Mouse (Mus musculus): ENCODE measurements around the gene Mamstr. TPM values are rescaled to one million over a fixed set of nuclear protein-coding genes. Genes with fewer than 3 reads are reported as not detected.
A peak's percentile ranks its signal among the peaks of the same experiment; 100 is the strongest.

Mamstr gene
- polyA plus RNA-seq, 1 experiment from 2014 or later: 2.9 TPM

DNA sequence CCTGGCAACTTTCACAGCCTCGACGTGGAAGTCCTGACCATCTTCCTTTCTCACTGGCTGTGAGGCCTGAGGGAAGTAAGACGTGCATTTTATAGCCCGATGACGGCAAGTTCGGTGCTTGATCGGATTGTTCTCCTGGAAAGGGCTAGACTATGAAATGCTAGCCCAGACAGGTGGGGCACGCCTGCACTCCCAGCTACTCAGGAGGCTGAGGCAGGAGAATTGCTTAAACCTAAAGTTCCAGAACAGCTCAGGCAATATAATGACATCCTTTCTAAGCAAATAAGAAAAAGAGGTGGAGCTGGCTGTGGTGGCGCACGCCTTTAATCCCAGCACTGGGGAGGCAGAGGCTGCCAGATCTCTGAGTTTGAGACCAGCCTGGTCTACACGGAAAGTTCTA, 16.3 kb upstream of the Mamstr start:
- 91% methylated on average over 11 of the region's 11 CpGs for WGBS
- H3K27me3 ChIP-seq (ENCODE audit: control insufficient read depth, insufficient read depth, low read length): peaks cover 12% of the 10 kb centered on the region
- H3K4me3 ChIP-seq (ENCODE audit: low read depth, low read length): no peak overlapping the region

DNA sequence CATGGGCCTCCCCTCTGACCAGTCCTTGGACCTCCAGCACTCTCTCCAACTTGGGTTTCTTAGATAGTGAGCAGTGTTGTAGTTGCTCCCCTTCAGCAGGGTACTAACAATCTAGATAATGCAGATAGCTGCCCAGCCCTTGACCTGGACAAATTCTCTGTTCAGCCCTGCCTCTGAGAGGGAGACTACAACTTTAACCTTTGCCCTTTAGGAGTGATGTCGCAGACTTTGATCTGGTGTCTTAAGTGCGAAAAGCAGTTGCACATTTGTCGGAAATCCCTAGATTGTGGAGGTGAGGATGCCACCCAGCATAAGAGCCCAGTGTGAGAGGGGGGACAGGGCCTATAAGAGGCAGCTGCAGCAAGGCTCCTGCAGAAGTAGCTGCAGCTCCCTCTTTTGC, 15.1 kb upstream of the Mamstr start:
- 69% methylated on average over 3 of the region's 3 CpGs for WGBS
- Histone ChIP-seq H3K27ac (ENCODE audit: low read depth, low read length) (no peak overlapping the region), H3K27me3 (ENCODE audit: control insufficient read depth, insufficient read depth, low read length) (peaks cover 9% of the 10 kb centered on the region), H3K4me3 (ENCODE audit: low read depth, low read length) (no peak overlapping the region), H3K9me3 (ENCODE audit: control insufficient read depth, low read length) (no peaks in the 10 kb centered on the region), H3K4me1 (ENCODE audit: control insufficient read depth, insufficient read depth, low read length) (no peaks in the 10 kb centered on the region; the same call in 1 of the 2 replicates), H3K36me3 (ENCODE audit: control insufficient read depth, insufficient read depth, low read length) (no peaks in the 10 kb centered on the region), H3K4me2 (ENCODE audit: low read depth) (no peak overlapping the region), H3K9ac (ENCODE audit: low read length) (no peak overlapping the region)
- DNase-seq (ENCODE audit: low spot score) (no peak), ATAC-seq (ENCODE audit: insufficient read depth, low FRiP score, low TSS enrichment) (no peak)

More for the DNA sequence above, 16.3 kb upstream of the Mamstr start:
- H3K9me3 ChIP-seq (ENCODE audit: control insufficient read depth, low read length): no peaks in the 10 kb centered on the region
- no peak overlapping the region for H3K27ac ChIP-seq (ENCODE audit: low read depth, low read length)
- no peaks in the 10 kb centered on the region; the same call in 1 of the 2 replicates for H3K4me1 ChIP-seq (ENCODE audit: control insufficient read depth, insufficient read depth, low read length)
- H3K36me3 ChIP-seq (ENCODE audit: control insufficient read depth, insufficient read depth, low read length): no peaks in the 10 kb centered on the region
- DNase-seq (ENCODE audit: low spot score): no peak
- H3K9ac ChIP-seq (ENCODE audit: low read length): no peak overlapping the region
- ATAC-seq (ENCODE audit: insufficient read depth, low FRiP score, low TSS enrichment): no peak
- no peak overlapping the region for H3K4me2 ChIP-seq (ENCODE audit: low read depth)

DNA sequence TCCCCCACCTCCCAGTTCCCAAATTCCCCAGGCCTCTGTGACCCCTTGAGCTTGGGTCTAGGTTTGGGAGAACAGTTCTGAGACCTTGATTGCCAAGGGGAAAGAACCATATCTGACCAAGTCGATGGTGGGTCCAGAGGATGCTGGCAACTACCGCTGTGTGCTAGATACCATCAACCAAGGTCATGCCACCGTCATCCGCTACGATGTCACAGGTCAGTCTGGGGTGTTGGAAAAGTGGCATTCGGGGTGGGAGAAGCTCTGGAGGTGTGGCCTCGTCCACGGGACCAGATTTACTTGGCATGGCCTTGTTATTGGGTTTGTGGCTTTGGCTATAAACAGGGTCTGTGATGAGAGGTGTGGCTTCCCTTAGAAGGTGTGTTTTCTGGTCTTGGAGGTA, 14.3 kb upstream of the Mamstr start:
- no peak overlapping the region for H3K9ac ChIP-seq (ENCODE audit: low read length)
- H3K27me3 ChIP-seq (ENCODE audit: control insufficient read depth, insufficient read depth, low read length): peaks cover 9% of the 10 kb centered on the region
- 93% methylated on average over 8 of the region's 8 CpGs for WGBS
- H3K4me2 ChIP-seq (ENCODE audit: low read depth): no peak overlapping the region
- H3K36me3 ChIP-seq (ENCODE audit: control insufficient read depth, insufficient read depth, low read length): no peaks in the 10 kb centered on the region
- no peak overlapping the region for H3K4me3 ChIP-seq (ENCODE audit: low read depth, low read length)
- ATAC-seq (ENCODE audit: insufficient read depth, low FRiP score, low TSS enrichment) (no peak), DNase-seq (ENCODE audit: low spot score) (no peak)
- no peaks in the 10 kb centered on the region; the same call in 1 of the 2 replicates for H3K4me1 ChIP-seq (ENCODE audit: control insufficient read depth, insufficient read depth, low read length)
- H3K27ac ChIP-seq (ENCODE audit: low read depth, low read length): no peak overlapping the region
- H3K9me3 ChIP-seq (ENCODE audit: control insufficient read depth, low read length): no peaks in the 10 kb centered on the region

DNA sequence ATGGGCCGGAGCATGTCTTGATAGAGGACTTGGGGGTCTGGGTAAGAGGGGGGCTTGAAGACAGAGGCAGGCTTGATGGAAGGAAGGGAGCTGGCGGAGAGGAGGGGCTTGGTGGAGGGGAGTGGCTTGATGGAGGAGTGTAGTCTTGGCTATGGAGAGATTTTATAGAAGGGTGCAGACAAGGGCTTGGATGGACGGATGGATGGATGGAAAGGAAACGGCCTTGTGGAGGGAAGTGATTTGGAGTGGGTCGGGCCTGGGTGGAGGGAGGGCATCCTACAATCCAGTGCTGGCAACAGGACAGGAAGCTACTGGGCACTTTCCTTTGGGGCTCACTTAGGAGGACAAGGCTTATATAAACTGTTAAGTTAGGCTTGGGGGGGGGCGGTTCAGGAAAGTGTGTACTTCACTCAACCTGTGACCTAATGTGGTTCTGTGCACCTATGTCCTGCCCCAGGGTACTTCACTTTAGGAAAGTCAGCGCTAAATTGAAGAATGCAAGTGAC, 13.2 kb upstream of the Mamstr start:
- Histone ChIP-seq H3K36me3 (ENCODE audit: control insufficient read depth, insufficient read depth, low read length) (no peaks in the 10 kb centered on the region), H3K4me3 (ENCODE audit: low read depth, low read length) (no peak overlapping the region), H3K9ac (ENCODE audit: low read length) (no peak overlapping the region), H3K9me3 (ENCODE audit: control insufficient read depth, low read length) (no peaks in the 10 kb centered on the region), H3K4me2 (ENCODE audit: low read depth) (no peak overlapping the region), H3K4me1 (ENCODE audit: control insufficient read depth, insufficient read depth, low read length) (no peaks in the 10 kb centered on the region; the same call in 1 of the 2 replicates), H3K27me3 (ENCODE audit: control insufficient read depth, insufficient read depth, low read length) (peaks cover 9% of the 10 kb centered on the region), H3K27ac (ENCODE audit: low read depth, low read length) (no peak overlapping the region)
- WGBS: 84% methylated on average over 7 of the region's 7 CpGs
- DNase-seq (ENCODE audit: low spot score) (no peak), ATAC-seq (ENCODE audit: insufficient read depth, low FRiP score, low TSS enrichment) (no peak)

DNA sequence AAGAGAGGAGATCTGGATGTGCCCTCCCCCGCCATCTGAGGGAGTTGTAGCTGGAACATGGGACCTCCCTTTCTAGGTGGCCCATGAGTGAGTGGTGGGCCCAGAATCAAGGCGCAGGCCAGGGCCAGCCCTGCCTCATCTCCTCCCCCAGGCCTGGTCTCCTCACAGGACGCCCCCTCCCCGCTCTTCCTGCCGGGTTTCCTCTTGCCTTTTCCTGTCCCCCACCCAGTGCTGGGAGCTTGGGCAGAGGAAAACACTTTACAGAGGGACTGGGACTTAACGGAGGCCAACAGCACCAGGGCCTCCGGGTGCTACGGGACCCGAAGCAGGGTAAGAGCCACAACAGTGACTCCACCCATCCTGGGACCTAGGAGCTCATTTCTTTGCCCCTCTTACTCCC, 12.5 kb upstream of the Mamstr start, which contains the start of gene Rasip1:
Rasip1 (plus strand) TSS at position 228 of the 400 bp plus-strand sequence.
- peaks cover 9% of the 10 kb centered on the region for H3K27me3 ChIP-seq (ENCODE audit: control insufficient read depth, insufficient read depth, low read length)
- ATAC-seq (ENCODE audit: insufficient read depth, low FRiP score, low TSS enrichment) (no peak), DNase-seq (ENCODE audit: low spot score) (no peak)
- no peaks in the 10 kb centered on the region for H3K9me3 ChIP-seq (ENCODE audit: control insufficient read depth, low read length)
- H3K9ac ChIP-seq (ENCODE audit: low read length): peak within 1 kb of the TSS; percentile 81
- no peaks in the 10 kb centered on the region for H3K36me3 ChIP-seq (ENCODE audit: control insufficient read depth, insufficient read depth, low read length)
- 0 out of 2 replicates have a peak within 1 kb of the TSS, but pooled peaks have one; percentile 46 for H3K27ac ChIP-seq (ENCODE audit: low read depth, low read length)
- no peaks in the 10 kb centered on the region; the same call in 1 of the 2 replicates for H3K4me1 ChIP-seq (ENCODE audit: control insufficient read depth, insufficient read depth, low read length)
- H3K4me2 ChIP-seq (ENCODE audit: low read depth): peak within 1 kb of the TSS; percentile 92
- 89% methylated on average over 9 of the region's 9 CpGs for WGBS
- peak within 1 kb of the TSS; percentile 46 for H3K4me3 ChIP-seq (ENCODE audit: low read depth, low read length)

GRCm38 (mm10) chr7:45628364-45629294, 11.1 kb upstream of the Mamstr start:
- H3K4me3 ChIP-seq (ENCODE audit: low read depth, low read length): peak overlapping the region; percentile 46
- DNase-seq (ENCODE audit: low spot score): peak; percentile 94
- peaks cover 12% of the 10 kb centered on the region for H3K27me3 ChIP-seq (ENCODE audit: control insufficient read depth, insufficient read depth, low read length)
- no peaks in the 10 kb centered on the region for H3K36me3 ChIP-seq (ENCODE audit: control insufficient read depth, insufficient read depth, low read length)
- WGBS: 2% methylated on average over 104 of the region's 105 CpGs
- H3K4me2 ChIP-seq (ENCODE audit: low read depth): peak overlapping the region; percentile 92
- peak; percentile 75 for ATAC-seq (ENCODE audit: insufficient read depth, low FRiP score, low TSS enrichment)
- H3K9ac ChIP-seq (ENCODE audit: low read length): peak overlapping the region; percentile 81
- H3K27ac ChIP-seq (ENCODE audit: low read depth, low read length): 0 out of 2 replicates have a peak overlapping the region, but pooled peaks have one; percentile 46
- H3K4me1 ChIP-seq (ENCODE audit: control insufficient read depth, insufficient read depth, low read length): no peaks in the 10 kb centered on the region; the same call in 1 of the 2 replicates
- no peaks in the 10 kb centered on the region for H3K9me3 ChIP-seq (ENCODE audit: control insufficient read depth, low read length)

DNA sequence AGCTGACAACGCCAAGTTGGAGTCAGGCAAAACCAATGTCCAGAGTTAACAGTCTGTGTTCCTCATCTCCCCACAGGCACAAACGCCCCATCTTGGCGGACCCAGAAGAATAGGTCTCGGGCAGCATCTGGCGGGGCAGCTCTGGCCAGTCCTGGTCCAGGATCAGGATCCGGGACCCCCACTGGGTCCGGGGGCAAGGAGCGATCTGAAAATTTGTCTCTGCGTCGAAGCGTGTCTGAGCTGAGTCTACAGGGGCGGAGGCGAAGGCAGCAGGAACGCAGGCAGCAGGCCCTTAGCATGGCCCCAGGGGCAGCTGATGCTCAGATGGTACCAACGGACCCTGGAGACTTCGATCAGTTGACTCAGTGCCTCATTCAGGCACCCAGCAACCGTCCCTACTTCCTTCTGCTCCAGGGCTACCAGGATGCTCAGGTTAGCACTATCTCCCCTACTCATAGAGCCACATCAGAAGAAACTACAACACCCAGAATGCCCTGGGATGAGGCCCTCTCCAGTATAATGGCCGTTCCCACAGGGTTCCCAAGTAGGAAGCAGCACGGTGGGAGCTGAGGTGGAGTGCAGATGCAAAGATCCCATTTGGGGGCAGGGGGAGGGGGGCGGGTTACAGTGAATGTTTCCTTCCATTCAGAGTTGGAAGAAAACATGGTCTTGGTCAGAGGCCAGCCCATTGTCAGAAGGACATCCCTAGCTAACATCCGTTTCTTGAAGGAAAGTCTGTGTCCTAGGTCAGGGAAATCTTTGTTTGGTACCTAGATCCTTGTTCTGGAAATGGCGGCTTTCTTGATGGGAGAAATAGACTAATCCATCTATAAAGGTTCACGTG, 9.5 kb upstream of the Mamstr start:
- 73% methylated on average over 23 of the region's 23 CpGs for WGBS
- H3K4me3 ChIP-seq (ENCODE audit: low read depth, low read length): no peak overlapping the region
- H3K27ac ChIP-seq (ENCODE audit: low read depth, low read length): no peak overlapping the region
- DNase-seq (ENCODE audit: low spot score): no peak
- no peak for ATAC-seq (ENCODE audit: insufficient read depth, low FRiP score, low TSS enrichment)
- peaks cover 12% of the 10 kb centered on the region for H3K27me3 ChIP-seq (ENCODE audit: control insufficient read depth, insufficient read depth, low read length)
- H3K4me1 ChIP-seq (ENCODE audit: control insufficient read depth, insufficient read depth, low read length): no peaks in the 10 kb centered on the region; the same call in 1 of the 2 replicates
- H3K9ac ChIP-seq (ENCODE audit: low read length): no peak overlapping the region; the same call in 1 of the 2 replicates
- H3K36me3 ChIP-seq (ENCODE audit: control insufficient read depth, insufficient read depth, low read length): no peaks in the 10 kb centered on the region
- H3K4me2 ChIP-seq (ENCODE audit: low read depth): no peak overlapping the region
- H3K9me3 ChIP-seq (ENCODE audit: control insufficient read depth, low read length): no peaks in the 10 kb centered on the region

- H3K4me1 ChIP-seq (ENCODE audit: control insufficient read depth, insufficient read depth, low read length): no peaks in the 10 kb centered on the region; the same call in 1 of the 2 replicates
- peak overlapping the region; percentile 18; the same call in 1 of the 2 replicates for H3K4me3 ChIP-seq (ENCODE audit: low read depth, low read length)
- no peak overlapping the region for H3K27ac ChIP-seq (ENCODE audit: low read depth, low read length)
- ATAC-seq (ENCODE audit: insufficient read depth, low FRiP score, low TSS enrichment) (no peak), DNase-seq (ENCODE audit: low spot score) (peak; percentile 41)
- no peaks in the 10 kb centered on the region for H3K9me3 ChIP-seq (ENCODE audit: control insufficient read depth, low read length)
- 20% methylated on average over 33 of the region's 35 CpGs for WGBS
- H3K27me3 ChIP-seq (ENCODE audit: control insufficient read depth, insufficient read depth, low read length): peaks cover 11% of the 10 kb centered on the region
- H3K4me2 ChIP-seq (ENCODE audit: low read depth): peak overlapping the region; percentile 36
- peak overlapping the region; percentile 63 for H3K9ac ChIP-seq (ENCODE audit: low read length)
- peaks cover 2% of the 10 kb centered on the region; the same call in 1 of the 2 replicates for H3K36me3 ChIP-seq (ENCODE audit: control insufficient read depth, insufficient read depth, low read length)
These were observed 7.3 kb upstream of the Mamstr start for GRCm38 (mm10) chr7:45632499-45632898.

All from neural tube, embryonic 11.5 days (tissue).